Mouse (Mus musculus) kidney, adult 8-10 months (tissue): ENCODE data around the gene St5.
A peak's percentile ranks its signal among the peaks of the same experiment; 100 is the strongest.

Experiments used
- DNase-seq, 2 experiments: peaks; one replicate each; pipeline ENCODE4 v3.0.0; 2022

Gene St5

GRCm38 (mm10) chr7:109563775-109564362 lies 139.5 kb downstream of the St5 start:
- no peak for DNase-seq

- DNase-seq = no peak
Observed at GRCm38 (mm10) chr7:109562676-109563075, 140.7 kb downstream of the St5 start.

- DNase-seq = no peak
Observed at GRCm38 (mm10) chr7:109562154-109562599, 141.2 kb downstream of the St5 start.

- peak in 1 of 2 experiments; percentile 17 for DNase-seq
Observed at GRCm38 (mm10) chr7:109561466-109562153, 141.8 kb downstream of the St5 start.

- DNase-seq = no peak
Observed at GRCm38 (mm10) chr7:109559536-109559935, 143.9 kb downstream of the St5 start.

GRCm38 (mm10) chr7:109546726-109547125 lies 156.7 kb downstream of the St5 start:
- no peak for DNase-seq

- no peak for DNase-seq
Observed at GRCm38 (mm10) chr7:109546186-109546585, 157.2 kb downstream of the St5 start.

GRCm38 (mm10) chr7:109545255-109545993 lies 158.0 kb downstream of the St5 start:
- no peak for DNase-seq

- DNase-seq = no peak
Observed at GRCm38 (mm10) chr7:109544792-109545191, 158.6 kb downstream of the St5 start.

- no peak for DNase-seq
Observed at GRCm38 (mm10) chr7:109542364-109542628, 161.1 kb downstream of the St5 start.

GRCm38 (mm10) chr7:109541609-109542363 lies 161.6 kb downstream of the St5 start:
- no peak for DNase-seq

- DNase-seq = no peak
Observed at GRCm38 (mm10) chr7:109540902-109541301, 162.5 kb downstream of the St5 start.

GRCm38 (mm10) chr7:109536451-109536946 lies 166.9 kb downstream of the St5 start:
- DNase-seq = peak in 1 of 2 experiments; percentile 18

- DNase-seq = no peak
Observed at GRCm38 (mm10) chr7:109534921-109535320, 168.5 kb downstream of the St5 start.

GRCm38 (mm10) chr7:109533888-109534287 lies 169.5 kb downstream of the St5 start:
- DNase-seq = no peak

GRCm38 (mm10) chr7:109533129-109533528 lies 170.3 kb downstream of the St5 start:
- no peak for DNase-seq

GRCm38 (mm10) chr7:109532691-109533090 lies 170.7 kb downstream of the St5 start:
- DNase-seq = no peak

- DNase-seq = no peak
Observed at GRCm38 (mm10) chr7:109531501-109531900, 171.9 kb downstream of the St5 start.

- DNase-seq = no peak
Observed at GRCm38 (mm10) chr7:109529741-109530140, 173.7 kb downstream of the St5 start.

GRCm38 (mm10) chr7:109528356-109528755 lies 175.0 kb downstream of the St5 start:
- DNase-seq = peak; percentile 26 to 58

- DNase-seq = no peak
Observed at GRCm38 (mm10) chr7:109527536-109527935, 175.9 kb downstream of the St5 start.

- DNase-seq = peak; percentile 47 to 52
Observed at GRCm38 (mm10) chr7:109525740-109526663, 177.4 kb downstream of the St5 start.
